Mouse (Mus musculus): ENCODE measurements around the gene Mrm3. TPM values are rescaled to one million over a fixed set of nuclear protein-coding genes. Genes with fewer than 3 reads are reported as not detected.
"Not testable (repeated sequence)": the region's sequence is repeated elsewhere in the genome, so short reads cannot be mapped to it uniquely, and the experiment has no call there.

Mrm3 gene
- 10 to 100 TPM; 18.1 to 21.3 TPM for total RNA-seq (2021)
- polyA plus RNA-seq (2012; rRNA removed), result 10.4 and 13.0 TPM in 2 replicates
- long read RNA-seq, transcript Mrm3-201 (4 exons, 1,510 nt), result major isoform, 16 of 21 reads
- long read RNA-seq, partial matches to known transcripts, result 0 of 21 reads
- long read RNA-seq, other reads (novel, unspliced or antisense), result 5 of 21 reads

GRCm38 (mm10) chr11:76242901-76243810 lies at the start of gene Mrm3, which contains the start of gene Glod4:
TSS of gene Mrm3 (plus strand) at chr11:76243715.
TSS of gene Glod4 (minus strand) at chr11:76243725.
- peak; percentile 95 for DNase-seq

GRCm38 (mm10) chr11:76196275-76196976 lies 47.1 kb upstream of the Mrm3 start:
- peak; percentile 19 for DNase-seq

GRCm38 (mm10) chr11:76196977-76197469 lies 46.5 kb upstream of the Mrm3 start:
- no peak for DNase-seq

- peak; percentile 95 for DNase-seq
These were observed 41.5 kb upstream of the Mrm3 start for GRCm38 (mm10) chr11:76201761-76202674.

GRCm38 (mm10) chr11:76206793-76207192 lies 36.7 kb upstream of the Mrm3 start:
- no peak for DNase-seq

- DNase-seq, result no peak
These were observed 33.1 kb upstream of the Mrm3 start for GRCm38 (mm10) chr11:76210228-76210985.

- DNase-seq, result not testable (repeated sequence)
These were observed 31.9 kb upstream of the Mrm3 start for GRCm38 (mm10) chr11:76211595-76211994.

GRCm38 (mm10) chr11:76213841-76214240 lies 29.7 kb upstream of the Mrm3 start:
- DNase-seq, result no peak

GRCm38 (mm10) chr11:76215011-76215410 lies 28.5 kb upstream of the Mrm3 start:
- no peak for DNase-seq

- no peak for DNase-seq
These were observed 27.4 kb upstream of the Mrm3 start for GRCm38 (mm10) chr11:76216049-76216540.

- DNase-seq, result peak; percentile 43
These were observed 26.7 kb upstream of the Mrm3 start for GRCm38 (mm10) chr11:76216681-76217389.

GRCm38 (mm10) chr11:76217390-76217800 lies 26.1 kb upstream of the Mrm3 start, which contains the start of the genes Dbil5 and Gemin4:
TSS of gene Dbil5 (plus strand) at chr11:76217608.
TSS of gene Gemin4 (minus strand) at chr11:76217664.
- DNase-seq, result peak; percentile 98

- DNase-seq, result no peak
These were observed 18.9 kb upstream of the Mrm3 start for GRCm38 (mm10) chr11:76224631-76225030.

- DNase-seq, result no peak
These were observed 18.5 kb upstream of the Mrm3 start for GRCm38 (mm10) chr11:76225051-76225450.

GRCm38 (mm10) chr11:76236136-76236535 lies 7.4 kb upstream of the Mrm3 start:
- DNase-seq, result no peak

GRCm38 (mm10) chr11:76239750-76240149 lies 3.8 kb upstream of the Mrm3 start:
- DNase-seq, result no peak

GRCm38 (mm10) chr11:76243811-76244546 lies 464 bp downstream of the Mrm3 start:
- no peak for DNase-seq

GRCm38 (mm10) chr11:76246439-76246838 lies 2.9 kb downstream of the Mrm3 start:
- DNase-seq, result no peak

GRCm38 (mm10) chr11:76247239-76247638 lies 3.7 kb downstream of the Mrm3 start:
- no peak for DNase-seq
